Mouse (Mus musculus) neural tube, embryonic 12.5 days (tissue): ENCODE measurements around the gene Ninl. TPM values are rescaled to one million over a fixed set of nuclear protein-coding genes. Genes with fewer than 3 reads are reported as not detected.
A peak's percentile ranks its signal among the peaks of the same experiment; 100 is the strongest.

Experiments
- ATAC-seq: fragments of 200-750 bp; cut with Nextera tagmentation; 2 replicates; pipeline ENCODE4 v1.8.0; 2017; ENCODE audit warnings: low read depth, mild to moderate bottlenecking, moderate TSS enrichment, moderate library complexity; ENCODE audit not compliant: low FRiP score
- H3K27ac ChIP-seq: fragments of 300-500 bp; sonication (generic); 2 replicates; pipeline ENCODE4 v1.5.1; 2016
- H3K27me3 ChIP-seq: fragments of 300-500 bp; sonication (generic); replicated peaks from 2 replicates; pipeline ENCODE4 v1.6.1; 2016; ENCODE audit warnings: mild to moderate bottlenecking
- H3K36me3 ChIP-seq: fragments of 300-500 bp; sonication (generic); 2 replicates; pipeline ENCODE4 v1.6.1; 2016; ENCODE audit warnings: mild to moderate bottlenecking
- H3K4me1 ChIP-seq: fragments of 300-500 bp; sonication (generic); 2 replicates; pipeline ENCODE4 v1.6.1; 2016
- H3K4me2 ChIP-seq: fragments of 300-500 bp; sonication (generic); replicated peaks from 2 replicates; pipeline ENCODE4 v1.6.1; 2016; ENCODE audit warnings: mild to moderate bottlenecking
- H3K4me3 ChIP-seq: fragments of 300-500 bp; sonication (generic); 2 replicates; pipeline ENCODE4 v1.5.1; 2016
- H3K9ac ChIP-seq: fragments of 300-500 bp; sonication (generic); 2 replicates; pipeline ENCODE4 v1.6.1; 2016; ENCODE audit warnings: mild to moderate bottlenecking
- H3K9me3 ChIP-seq: fragments of 300-500 bp; sonication (generic); 2 replicates; pipeline ENCODE4 v1.6.1; 2016; ENCODE audit warnings: mild to moderate bottlenecking
- WGBS: fragments of 180-500 bp; shearing (Covaris S2); methylation state at CpG from one replicate; pipeline ENCODE4 v1.1.7; 2016; 5-methylcytosine and 5-hydroxymethylcytosine counted together
- polyA plus RNA-seq: library from polyadenylated mRNA; unstranded; fragments of >200 nt; fragmentation: Nextera tagmentation; extraction: Ambion mirVana; gene quantifications from 2 replicates; pipeline ENCODE4 v1.2.1, GENCODE M21; 2016

Gene Ninl
- polyA plus RNA-seq, 1 experiment from 2014 or later = 13.3 TPM

- H3K4me2 ChIP-seq = peak overlapping the region; percentile 88
- no peaks in the 10 kb centered on the region for H3K27me3 ChIP-seq
- H3K36me3 ChIP-seq = no peaks in the 10 kb centered on the region
- no peak overlapping the region for H3K27ac ChIP-seq
- H3K4me3 ChIP-seq = peak overlapping the region; percentile 71
- peaks cover 13% of the 10 kb centered on the region; the same call in 1 of the 2 replicates for H3K4me1 ChIP-seq
- peak overlapping the region; percentile 85 for H3K9ac ChIP-seq
- ATAC-seq = peak; percentile 68
- no peaks in the 10 kb centered on the region for H3K9me3 ChIP-seq
- 88% methylated on average over 1 of the region's 1 CpGs for WGBS
These were observed 29.6 kb downstream of the Ninl start for GRCm38 (mm10) chr2:151009515-151010085.

DNA sequence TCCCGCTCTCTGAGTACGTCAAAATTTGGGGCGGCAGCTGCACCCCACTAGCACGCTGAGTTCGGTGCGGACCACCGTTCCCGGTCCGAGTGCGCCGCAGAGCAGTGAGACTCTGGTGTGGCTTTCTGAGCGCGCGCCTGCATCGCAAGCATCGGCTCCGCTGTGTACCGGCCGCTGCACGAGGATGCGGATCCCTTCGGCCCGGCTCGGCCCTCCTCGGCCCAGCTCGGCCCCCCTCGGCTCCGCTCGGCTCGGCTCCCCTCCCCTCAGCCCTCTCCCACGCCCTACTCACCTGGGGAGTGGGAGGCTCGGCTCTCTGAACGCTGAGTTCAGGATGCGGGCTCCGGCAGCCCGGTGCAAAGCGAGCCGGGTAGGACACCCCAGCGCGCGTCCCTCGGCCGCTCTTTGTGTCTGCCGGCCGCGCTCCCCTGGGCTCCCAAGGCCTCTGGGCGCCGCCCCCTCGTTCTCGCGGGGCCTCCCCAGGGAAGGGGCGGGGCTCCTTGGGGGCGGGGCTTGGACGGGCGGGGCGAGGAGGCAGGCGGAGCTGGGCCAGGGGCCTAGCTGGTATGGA lies 30.2 kb downstream of the Ninl start:
- peak overlapping the region; percentile 88 for H3K4me2 ChIP-seq
- no peaks in the 10 kb centered on the region for H3K27me3 ChIP-seq
- H3K4me1 ChIP-seq = peaks cover 13% of the 10 kb centered on the region; the same call in 1 of the 2 replicates
- under 1% methylated on average over 57 of the region's 57 CpGs for WGBS
- H3K27ac ChIP-seq = peak overlapping the region; percentile 22; the same call in 1 of the 2 replicates
- H3K36me3 ChIP-seq = no peaks in the 10 kb centered on the region
- peak; percentile 95 for ATAC-seq
- H3K9ac ChIP-seq = peak overlapping the region; percentile 85
- H3K4me3 ChIP-seq = peak overlapping the region; percentile 71
- H3K9me3 ChIP-seq = no peaks in the 10 kb centered on the region

GRCm38 (mm10) chr2:151008517-151008932 lies 30.7 kb downstream of the Ninl start:
- under 1% methylated on average over 21 of the region's 21 CpGs for WGBS
- H3K27ac ChIP-seq = no peak overlapping the region

DNA sequence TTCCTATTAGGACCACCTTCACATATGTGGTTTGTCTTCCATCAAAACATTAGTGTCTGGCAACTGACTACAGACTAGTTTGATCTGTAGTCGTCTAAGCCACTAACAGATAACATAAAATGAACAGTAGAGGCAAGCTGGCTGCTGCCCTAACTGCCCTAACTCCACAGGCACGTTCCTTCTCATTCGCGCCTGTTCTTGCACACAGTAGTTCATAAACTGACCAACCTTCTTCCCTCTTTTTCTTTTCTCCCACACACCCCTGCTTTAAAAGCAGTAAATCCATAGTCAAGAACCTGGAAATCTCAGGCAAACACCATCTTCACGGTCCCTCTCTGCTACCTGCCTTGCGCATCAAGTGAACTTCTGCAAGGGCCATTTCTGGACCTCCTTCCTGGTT lies 31.2 kb downstream of the Ninl start:
- no peak for ATAC-seq
- peak overlapping the region; percentile 85; the same call in 1 of the 2 replicates for H3K9ac ChIP-seq
- no peaks in the 10 kb centered on the region for H3K9me3 ChIP-seq
- 41% methylated on average over 6 of the region's 6 CpGs for WGBS
- H3K36me3 ChIP-seq = no peaks in the 10 kb centered on the region
- H3K4me2 ChIP-seq = peak overlapping the region; percentile 88
- peaks cover 13% of the 10 kb centered on the region; the same call in 1 of the 2 replicates for H3K4me1 ChIP-seq
- no peak overlapping the region for H3K27ac ChIP-seq
- no peaks in the 10 kb centered on the region for H3K27me3 ChIP-seq
- peak overlapping the region; percentile 71 for H3K4me3 ChIP-seq

More at GRCm38 (mm10) chr2:151008517-151008932, 30.7 kb downstream of the Ninl start:
- H3K4me3 ChIP-seq = peak overlapping the region; percentile 71
- no peaks in the 10 kb centered on the region for H3K9me3 ChIP-seq
- peaks cover 13% of the 10 kb centered on the region; the same call in 1 of the 2 replicates for H3K4me1 ChIP-seq
- H3K9ac ChIP-seq = peak overlapping the region; percentile 85
- peak overlapping the region; percentile 88 for H3K4me2 ChIP-seq
- no peaks in the 10 kb centered on the region for H3K27me3 ChIP-seq
- ATAC-seq = peak; percentile 65
- H3K36me3 ChIP-seq = no peaks in the 10 kb centered on the region

GRCm38 (mm10) chr2:151006281-151006945 lies 32.8 kb downstream of the Ninl start:
- WGBS = 68% methylated on average over 5 of the region's 5 CpGs
- H3K27me3 ChIP-seq = no peaks in the 10 kb centered on the region
- H3K4me2 ChIP-seq = no peak overlapping the region
- ATAC-seq = no peak
- peaks cover 13% of the 10 kb centered on the region; the same call in 1 of the 2 replicates for H3K4me1 ChIP-seq
- no peak overlapping the region for H3K27ac ChIP-seq
- H3K9me3 ChIP-seq = no peaks in the 10 kb centered on the region
- no peak overlapping the region for H3K9ac ChIP-seq
- H3K4me3 ChIP-seq = no peak overlapping the region
- H3K36me3 ChIP-seq = no peaks in the 10 kb centered on the region

GRCm38 (mm10) chr2:151004390-151004789 lies 34.8 kb downstream of the Ninl start:
- Histone ChIP-seq H3K4me1 (peaks cover 11% of the 10 kb centered on the region; the same call in 1 of the 2 replicates), H3K27ac (no peak overlapping the region), H3K4me2 (no peak overlapping the region), H3K4me3 (no peak overlapping the region), H3K27me3 (no peaks in the 10 kb centered on the region), H3K9ac (no peak overlapping the region), H3K9me3 (no peaks in the 10 kb centered on the region), H3K36me3 (no peaks in the 10 kb centered on the region)
- WGBS = 94% methylated on average over 10 of the region's 10 CpGs
- ATAC-seq = no peak

GRCm38 (mm10) chr2:151003796-151004195 lies 35.4 kb downstream of the Ninl start:
- Histone ChIP-seq H3K9me3 (no peaks in the 10 kb centered on the region), H3K27ac (no peak overlapping the region), H3K27me3 (no peaks in the 10 kb centered on the region), H3K4me3 (no peak overlapping the region), H3K36me3 (no peaks in the 10 kb centered on the region), H3K4me1 (peaks cover 16% of the 10 kb centered on the region), H3K9ac (no peak overlapping the region), H3K4me2 (no peak overlapping the region)
- ATAC-seq = no peak
- WGBS = 87% methylated on average over 6 of the region's 6 CpGs

DNA sequence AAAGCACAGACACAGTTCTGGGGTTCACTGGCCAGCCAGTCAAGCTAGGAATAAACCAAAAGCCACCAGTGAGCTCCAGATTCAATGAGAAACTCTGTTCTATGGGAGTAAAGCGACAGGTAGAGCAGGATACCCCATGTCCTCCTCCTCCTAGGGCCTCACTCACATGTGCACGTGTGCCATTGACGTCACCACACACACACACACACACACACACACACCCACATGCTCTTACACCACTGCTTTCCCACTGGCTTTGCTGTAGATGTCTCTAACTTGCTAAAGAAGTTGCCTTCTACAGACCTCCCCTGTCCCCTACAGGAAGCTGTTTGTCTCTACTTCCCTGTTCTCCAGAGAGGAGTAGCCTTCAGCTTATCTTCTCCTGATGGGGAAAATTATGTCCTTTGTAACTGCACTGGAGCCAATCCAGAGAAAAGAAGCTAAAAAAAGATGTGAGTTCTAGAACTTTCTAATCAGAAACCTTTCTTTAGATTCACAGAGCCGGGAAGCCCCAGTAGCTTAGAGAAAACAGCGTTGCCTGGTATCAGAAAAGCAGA lies 37.5 kb downstream of the Ninl start:
- Histone ChIP-seq H3K36me3 (no peaks in the 10 kb centered on the region), H3K27me3 (no peaks in the 10 kb centered on the region), H3K9me3 (no peaks in the 10 kb centered on the region), H3K4me1 (peaks cover 22% of the 10 kb centered on the region), H3K4me2 (no peak overlapping the region), H3K4me3 (no peak overlapping the region), H3K27ac (no peak overlapping the region), H3K9ac (no peak overlapping the region)
- ATAC-seq = no peak
- 89% methylated on average over 5 of the region's 5 CpGs for WGBS

GRCm38 (mm10) chr2:151000402-151001178 lies 38.6 kb downstream of the Ninl start:
- peaks cover 22% of the 10 kb centered on the region for H3K4me1 ChIP-seq
- H3K9ac ChIP-seq = no peak overlapping the region
- no peak overlapping the region for H3K4me2 ChIP-seq
- no peaks in the 10 kb centered on the region for H3K36me3 ChIP-seq
- no peaks in the 10 kb centered on the region for H3K9me3 ChIP-seq
- 45% methylated on average over 7 of the region's 7 CpGs for WGBS
- no peaks in the 10 kb centered on the region for H3K27me3 ChIP-seq
- no peak overlapping the region for H3K27ac ChIP-seq
- H3K4me3 ChIP-seq = no peak overlapping the region
- peak; percentile 72 for ATAC-seq

DNA sequence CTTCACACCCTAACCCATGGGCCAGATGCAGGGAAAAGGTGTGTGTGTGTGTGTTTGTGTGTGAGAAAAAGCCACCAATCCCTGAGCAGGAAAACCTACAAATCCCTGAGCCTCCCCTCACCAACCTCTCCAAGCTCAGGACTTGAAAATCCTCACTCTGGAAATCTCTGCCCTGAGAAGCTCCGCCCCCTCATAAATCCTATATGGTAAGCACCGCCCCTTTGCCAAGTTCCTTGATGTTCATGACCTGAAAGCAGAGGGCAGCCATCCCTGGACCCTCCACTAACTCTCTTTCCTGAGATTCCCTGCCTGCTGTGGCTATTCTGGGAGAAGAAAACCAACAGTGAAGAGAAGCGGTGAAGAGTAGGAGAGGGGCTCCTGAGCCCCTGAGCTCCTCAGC lies 40.2 kb downstream of the Ninl start:
- Histone ChIP-seq H3K4me1 (peaks cover 22% of the 10 kb centered on the region), H3K27ac (no peak overlapping the region), H3K4me2 (0 out of 2 replicates have a peak overlapping the region, but pooled peaks have one; percentile 7), H3K36me3 (no peaks in the 10 kb centered on the region), H3K27me3 (no peaks in the 10 kb centered on the region), H3K9me3 (no peaks in the 10 kb centered on the region), H3K4me3 (no peak overlapping the region), H3K9ac (no peak overlapping the region)
- peak; percentile 39 for ATAC-seq
- 20% methylated on average over 3 of the region's 3 CpGs for WGBS

- Histone ChIP-seq H3K9me3 (no peaks in the 10 kb centered on the region), H3K4me3 (no peak overlapping the region), H3K36me3 (no peaks in the 10 kb centered on the region), H3K4me2 (no peak overlapping the region), H3K9ac (no peak overlapping the region), H3K27me3 (no peaks in the 10 kb centered on the region), H3K27ac (no peak overlapping the region), H3K4me1 (peaks cover 22% of the 10 kb centered on the region)
- 16% methylated on average over 5 of the region's 5 CpGs for whole genome bisulfite sequencing
- ATAC-seq = no peak
These were observed 41.6 kb downstream of the Ninl start for GRCm38 (mm10) chr2:150997618-150998017.
